Mouse (Mus musculus): Measurements from ENCODE around the gene Vps51. TPM values are rescaled to one million over a fixed set of nuclear protein-coding genes. Genes with fewer than 3 reads are reported as not detected.

Vps51 gene
- 3.9 and 4.9 TPM in 2 replicates for polyA plus RNA-seq (2012)

DNA sequence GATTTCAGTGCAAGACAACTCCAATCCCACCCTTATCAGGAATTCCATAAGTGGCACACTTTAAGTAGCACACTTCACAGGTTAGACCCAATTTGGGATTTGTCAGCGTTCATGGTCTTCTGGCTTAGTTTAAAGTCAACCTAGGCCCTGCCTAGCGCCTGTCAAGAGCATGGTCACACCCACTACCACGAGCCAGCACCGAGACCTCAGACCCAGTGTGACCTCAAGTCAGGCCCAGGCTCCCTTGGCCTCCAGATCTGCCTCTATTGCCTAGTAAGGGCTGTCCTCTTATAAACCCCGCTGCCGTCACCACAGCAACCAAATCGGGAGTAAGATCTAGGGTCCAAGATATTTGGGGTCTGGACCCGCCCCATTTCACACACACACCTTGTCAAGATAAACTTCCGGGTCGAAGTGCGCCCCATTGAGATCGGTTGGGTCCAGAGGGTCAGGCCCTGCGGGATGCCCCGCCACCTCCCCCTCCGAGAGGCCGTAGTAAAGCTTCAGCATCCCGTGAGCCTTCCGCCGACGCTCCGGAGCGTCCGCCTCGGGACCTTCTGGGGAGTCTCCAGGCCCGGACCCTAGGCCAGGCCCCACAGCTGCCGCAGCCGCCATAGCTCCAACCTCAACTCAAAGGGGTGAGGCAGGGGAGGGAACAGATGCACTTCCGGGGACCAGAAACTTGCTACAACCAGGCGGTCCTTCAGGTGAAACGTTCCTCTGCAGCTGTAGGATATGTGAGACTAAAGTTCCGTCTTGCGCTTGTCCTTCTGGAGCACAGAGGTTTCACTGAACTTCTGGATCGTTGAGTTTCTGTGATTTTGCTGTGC is at the start of gene Vps51:
Gene Vps51 (minus strand): TSS at position 668 of the 830 bp plus-strand sequence.
- Histone ChIP-seq H3K9me3 (ENCODE audit: control insufficient read depth, low read length) (no peaks in the 10 kb centered on the region), H3K4me3 (replicated peaks) (peak within 1 kb of the TSS; percentile 76), H3K36me3 (ENCODE audit: control insufficient read depth) (peaks cover 46% of the 10 kb centered on the region), H3K27me3 (ENCODE audit: control insufficient read depth) (no peaks in the 10 kb centered on the region), H3K4me1 (ENCODE audit: control insufficient read depth) (peaks cover 30% of the 10 kb centered on the region)
- TF ChIP-seq GATA1 (IDR thresholded peaks at IDR 0.05; ENCODE audit: low read length) (no peak), TAL1 (IDR thresholded peaks at IDR 0.05; ENCODE audit: low read length) (no peak)

DNA sequence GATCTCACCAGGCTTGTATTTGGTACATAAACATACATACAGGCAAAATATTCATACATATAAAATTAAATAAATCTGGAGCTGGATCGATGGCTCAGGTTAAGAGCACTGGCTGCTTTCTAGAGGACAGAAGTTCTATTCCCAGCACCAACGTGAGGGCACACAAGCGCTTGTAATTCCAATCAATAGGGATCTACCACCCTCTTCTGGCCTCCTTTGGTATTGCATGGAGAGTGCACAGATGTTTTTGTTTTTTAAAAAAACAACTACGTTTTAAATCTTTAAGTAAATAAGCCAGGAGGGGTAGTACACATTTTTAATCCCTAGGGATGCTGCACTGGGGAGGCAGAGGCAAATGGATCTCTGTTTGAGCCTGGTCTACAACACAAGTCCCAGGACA is 49.3 kb upstream of the Vps51 start:
- H3K36me3 ChIP-seq (ENCODE audit: control insufficient read depth): peaks cover 44% of the 10 kb centered on the region
- TF ChIP-seq GATA1 (IDR thresholded peaks at IDR 0.05; ENCODE audit: low read length) (no peak), TAL1 (IDR thresholded peaks at IDR 0.05; ENCODE audit: low read length) (no peak)
- no peaks in the 10 kb centered on the region for H3K9me3 ChIP-seq (ENCODE audit: control insufficient read depth, low read length)
- H3K27me3 ChIP-seq (ENCODE audit: control insufficient read depth): no peaks in the 10 kb centered on the region
- H3K4me1 ChIP-seq (ENCODE audit: control insufficient read depth): peaks cover 62% of the 10 kb centered on the region
- H3K4me3 ChIP-seq (replicated peaks): peak overlapping the region; percentile 68

DNA sequence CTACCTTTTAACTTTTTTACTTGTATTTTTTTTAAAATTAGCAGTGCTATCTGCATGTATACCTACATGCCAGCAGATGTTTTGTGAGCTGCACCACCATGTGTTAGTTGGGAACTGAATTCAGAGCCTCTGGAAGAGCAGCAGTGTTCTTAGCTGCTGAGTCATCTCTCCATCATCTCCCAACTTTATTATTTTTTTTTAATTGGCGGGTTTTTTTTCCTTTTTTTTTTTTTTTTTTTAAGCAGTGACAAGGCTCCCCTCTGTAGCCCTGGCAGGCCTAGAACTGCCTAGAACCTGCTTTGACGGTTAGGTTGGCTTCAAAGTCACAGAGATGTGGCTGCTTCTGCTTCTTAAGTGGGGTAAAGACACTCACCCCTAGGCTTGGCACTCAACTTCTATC is 47.9 kb upstream of the Vps51 start:
- TF ChIP-seq TAL1 (IDR thresholded peaks at IDR 0.05; ENCODE audit: low read length) (no peak), GATA1 (IDR thresholded peaks at IDR 0.05; ENCODE audit: low read length) (no peak)

DNA sequence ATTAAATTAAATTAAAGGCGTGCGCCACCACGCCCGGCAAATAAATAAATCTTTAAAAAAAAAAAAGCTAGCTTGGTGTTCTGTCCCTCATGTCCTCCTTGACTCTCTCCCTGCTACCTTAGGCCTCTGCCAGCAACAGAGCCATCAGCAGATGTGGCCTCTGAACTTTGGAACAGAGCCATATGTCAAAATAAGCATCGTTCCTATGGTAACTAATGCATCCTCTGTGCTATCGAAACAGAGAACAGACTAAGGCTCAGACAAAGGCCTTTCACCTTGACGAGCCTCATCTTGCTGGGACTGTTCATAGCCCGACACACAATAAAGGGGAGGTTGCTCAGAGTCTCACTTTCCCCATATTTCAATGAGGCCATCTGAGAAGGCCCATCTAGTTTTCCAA is 46.3 kb upstream of the Vps51 start:
- Histone ChIP-seq H3K27me3 (ENCODE audit: control insufficient read depth) (no peaks in the 10 kb centered on the region), H3K4me1 (ENCODE audit: control insufficient read depth) (peaks cover 51% of the 10 kb centered on the region), H3K9me3 (ENCODE audit: control insufficient read depth, low read length) (no peaks in the 10 kb centered on the region), H3K4me3 (replicated peaks) (no peak overlapping the region), H3K36me3 (ENCODE audit: control insufficient read depth) (peaks cover 69% of the 10 kb centered on the region)
- TF ChIP-seq GATA1 (IDR thresholded peaks at IDR 0.05; ENCODE audit: low read length): no peak
- TF ChIP-seq TAL1 (IDR thresholded peaks at IDR 0.05; ENCODE audit: low read length): no peak

More for the DNA sequence above, 47.9 kb upstream of the Vps51 start:
- Histone ChIP-seq H3K4me1 (ENCODE audit: control insufficient read depth) (peaks cover 52% of the 10 kb centered on the region), H3K27me3 (ENCODE audit: control insufficient read depth) (no peaks in the 10 kb centered on the region), H3K36me3 (ENCODE audit: control insufficient read depth) (peaks cover 55% of the 10 kb centered on the region), H3K4me3 (replicated peaks) (no peak overlapping the region), H3K9me3 (ENCODE audit: control insufficient read depth, low read length) (no peaks in the 10 kb centered on the region)

DNA sequence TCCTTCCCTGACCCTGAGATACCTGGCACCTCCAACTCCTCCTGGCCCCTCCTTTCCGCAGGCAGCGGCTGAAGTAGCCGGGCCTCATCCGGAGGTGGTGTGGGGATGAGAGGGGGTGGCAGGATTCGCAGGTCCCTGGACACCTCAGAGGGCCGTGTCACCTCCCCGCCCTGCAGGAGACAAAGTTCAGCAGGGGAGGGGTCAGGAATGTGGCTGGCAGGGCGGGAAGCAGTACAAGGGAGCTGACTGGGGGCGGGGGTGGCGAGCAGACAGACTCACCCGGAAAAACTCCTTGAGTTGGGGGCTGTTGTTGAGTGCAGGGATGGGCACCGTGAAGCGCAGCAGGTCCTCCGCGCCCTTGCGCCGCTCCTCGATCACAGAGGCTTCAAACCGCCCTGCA is 44.7 kb upstream of the Vps51 start:
- peaks cover 57% of the 10 kb centered on the region for H3K4me1 ChIP-seq (ENCODE audit: control insufficient read depth)
- no peaks in the 10 kb centered on the region for H3K9me3 ChIP-seq (ENCODE audit: control insufficient read depth, low read length)
- no peak for TF ChIP-seq TAL1 (IDR thresholded peaks at IDR 0.05; ENCODE audit: low read length)
- no peak for TF ChIP-seq GATA1 (IDR thresholded peaks at IDR 0.05; ENCODE audit: low read length)
- peaks cover 71% of the 10 kb centered on the region for H3K36me3 ChIP-seq (ENCODE audit: control insufficient read depth)
- no peaks in the 10 kb centered on the region for H3K27me3 ChIP-seq (ENCODE audit: control insufficient read depth)
- H3K4me3 ChIP-seq (replicated peaks): peak overlapping the region; percentile 27

DNA sequence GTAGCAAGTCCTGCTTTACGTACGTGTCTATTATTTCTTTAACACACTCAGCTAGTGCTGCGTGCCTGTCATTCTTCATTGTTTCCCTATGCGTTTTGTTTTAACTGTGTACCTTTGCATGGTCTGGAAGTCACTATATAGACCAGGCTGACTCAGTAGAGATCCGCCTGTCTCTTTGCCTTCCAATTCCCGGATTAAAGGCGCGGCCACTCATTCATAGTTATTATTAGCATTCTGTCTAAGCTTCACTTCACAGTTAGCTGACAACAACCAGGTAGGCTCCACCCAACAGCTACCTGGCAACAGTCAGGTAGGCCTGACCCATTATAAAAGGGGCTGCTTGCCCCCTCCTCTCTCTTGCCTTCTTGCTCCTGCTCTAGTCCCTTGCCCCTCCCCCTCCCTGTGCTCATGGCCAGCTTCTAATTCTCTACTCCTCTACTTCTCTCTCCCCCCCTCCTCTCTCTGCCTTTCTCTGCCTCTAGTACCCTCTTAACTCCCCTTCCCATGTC is 41.7 kb upstream of the Vps51 start:
- Histone ChIP-seq H3K4me3 (replicated peaks) (peak overlapping the region; percentile 84), H3K9me3 (ENCODE audit: control insufficient read depth, low read length) (no peaks in the 10 kb centered on the region), H3K36me3 (ENCODE audit: control insufficient read depth) (peaks cover 82% of the 10 kb centered on the region), H3K4me1 (ENCODE audit: control insufficient read depth) (peaks cover 52% of the 10 kb centered on the region), H3K27me3 (ENCODE audit: control insufficient read depth) (no peaks in the 10 kb centered on the region)
- TF ChIP-seq TAL1 (IDR thresholded peaks at IDR 0.05; ENCODE audit: low read length) (no peak), GATA1 (IDR thresholded peaks at IDR 0.05; ENCODE audit: low read length) (no peak)

DNA sequence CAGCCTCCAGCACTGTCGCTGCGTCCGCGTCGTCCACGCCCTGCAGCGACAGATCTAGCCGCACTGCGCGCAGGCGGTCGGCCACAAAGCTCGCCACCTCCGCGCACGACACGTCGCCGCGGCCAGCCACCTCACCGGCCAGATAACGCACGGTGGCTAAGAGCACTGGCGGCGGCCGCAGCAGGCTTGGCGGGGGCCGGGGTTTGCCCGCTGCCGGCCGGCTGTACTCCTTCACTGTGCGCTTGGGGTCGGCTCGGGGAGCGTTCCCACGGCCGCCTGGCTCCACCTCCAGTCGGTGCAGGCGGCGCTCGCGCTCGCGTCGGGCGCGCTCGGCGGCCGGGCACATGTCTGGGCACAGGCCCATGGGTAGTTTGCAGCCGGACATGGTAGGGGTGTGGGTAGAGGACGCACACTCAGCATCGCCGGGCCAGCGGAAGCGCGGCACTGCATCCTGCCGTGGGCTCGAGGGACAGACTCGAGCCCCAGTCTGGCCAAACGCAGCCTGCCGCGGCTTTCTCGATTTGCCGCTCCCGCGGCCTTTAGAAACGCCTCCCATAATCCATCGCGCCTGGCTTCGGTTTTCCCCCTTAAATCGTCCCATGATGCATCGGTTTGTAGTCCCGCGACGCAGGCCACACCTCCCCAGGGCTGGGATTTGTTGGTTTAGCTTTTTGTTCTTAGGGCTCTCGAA is 41.1 kb upstream of the Vps51 start, which contains the start of gene Sac3d1:
Gene Sac3d1 (minus strand): TSS at position 665 of the 691 bp plus-strand sequence.
- Histone ChIP-seq H3K36me3 (ENCODE audit: control insufficient read depth) (peaks cover 82% of the 10 kb centered on the region), H3K4me3 (replicated peaks) (peak within 1 kb of the TSS; percentile 84), H3K9me3 (ENCODE audit: control insufficient read depth, low read length) (no peaks in the 10 kb centered on the region), H3K4me1 (ENCODE audit: control insufficient read depth) (peaks cover 47% of the 10 kb centered on the region), H3K27me3 (ENCODE audit: control insufficient read depth) (no peaks in the 10 kb centered on the region)
- TF ChIP-seq TAL1 (IDR thresholded peaks at IDR 0.05; ENCODE audit: low read length) (no peak), GATA1 (IDR thresholded peaks at IDR 0.05; ENCODE audit: low read length) (no peak)

DNA sequence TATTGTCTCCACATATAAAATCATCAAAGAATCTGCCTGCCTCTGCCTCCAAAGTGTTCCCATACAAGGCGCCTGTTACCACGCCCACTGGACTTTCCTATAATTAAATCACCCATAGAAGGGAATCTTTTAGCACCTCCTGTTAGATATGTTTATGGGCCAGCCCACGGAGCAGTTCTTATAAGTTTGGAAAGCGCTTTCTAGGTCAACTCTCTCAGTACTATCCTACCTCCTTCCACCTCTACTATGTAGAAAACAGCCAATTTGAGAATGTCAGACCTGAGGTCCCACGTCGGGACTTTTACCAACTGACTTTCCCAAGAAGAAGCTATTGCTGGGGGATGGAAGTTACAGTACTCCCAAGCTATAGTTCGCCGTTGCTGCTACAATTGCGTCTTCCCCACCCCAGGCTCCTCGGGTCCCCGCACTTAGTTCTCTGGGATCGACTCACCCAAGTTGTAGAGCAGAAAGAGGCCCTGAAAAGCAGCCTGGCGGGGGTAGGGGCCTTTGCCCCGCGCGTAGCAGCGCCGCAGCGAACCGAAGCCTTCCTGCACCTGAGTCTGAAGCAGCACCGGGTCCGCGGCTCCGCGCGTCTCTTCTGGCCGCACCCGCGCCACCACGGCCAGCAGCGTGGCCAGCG is 40.4 kb upstream of the Vps51 start:
- H3K36me3 ChIP-seq (ENCODE audit: control insufficient read depth): peaks cover 84% of the 10 kb centered on the region
- H3K27me3 ChIP-seq (ENCODE audit: control insufficient read depth): no peaks in the 10 kb centered on the region
- peak overlapping the region; percentile 84 for H3K4me3 ChIP-seq (replicated peaks)
- TF ChIP-seq GATA1 (IDR thresholded peaks at IDR 0.05; ENCODE audit: low read length) (no peak), TAL1 (IDR thresholded peaks at IDR 0.05; ENCODE audit: low read length) (no peak)
- no peaks in the 10 kb centered on the region for H3K9me3 ChIP-seq (ENCODE audit: control insufficient read depth, low read length)
- peaks cover 46% of the 10 kb centered on the region for H3K4me1 ChIP-seq (ENCODE audit: control insufficient read depth)

Measured in erythroblast, embryonic 14.5 days (primary cell).